Mouse (Mus musculus) thymus, postnatal 0 days (tissue): ENCODE measurements at regions not wholly inside any gene's neighbourhood (a gene's known extent, or its start where the extent isn't known, plus 50 kb on each side); places are given as distances from the start of the nearest gene placed in this dataset.

Experiments used
- DNase-seq: peaks from one replicate; pipeline ENCODE4 v3.0.0-alpha.2; 2015; ENCODE audit warnings: low spot score

DNA sequence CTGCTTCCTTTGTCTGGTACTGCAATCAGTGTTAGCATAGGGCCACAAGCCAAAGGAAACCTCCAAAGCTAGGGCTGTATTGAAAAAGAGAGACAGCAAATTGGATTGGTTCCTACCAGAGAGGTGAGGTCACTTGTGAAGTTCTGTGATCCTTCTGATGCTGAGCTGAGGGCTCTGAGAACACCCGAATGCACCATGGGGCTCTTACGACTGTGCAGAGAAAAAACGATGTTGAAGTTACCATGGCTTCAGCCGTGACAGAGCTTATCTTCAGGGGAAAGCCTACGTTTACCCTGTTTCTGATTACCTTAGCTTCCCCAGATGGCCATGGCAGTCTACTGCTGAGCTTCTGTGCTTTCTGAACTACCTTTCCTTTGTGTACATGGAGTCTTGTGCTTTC, 53.9 kb upstream of the Fmo9 start:
- DNase-seq = no peak

DNA sequence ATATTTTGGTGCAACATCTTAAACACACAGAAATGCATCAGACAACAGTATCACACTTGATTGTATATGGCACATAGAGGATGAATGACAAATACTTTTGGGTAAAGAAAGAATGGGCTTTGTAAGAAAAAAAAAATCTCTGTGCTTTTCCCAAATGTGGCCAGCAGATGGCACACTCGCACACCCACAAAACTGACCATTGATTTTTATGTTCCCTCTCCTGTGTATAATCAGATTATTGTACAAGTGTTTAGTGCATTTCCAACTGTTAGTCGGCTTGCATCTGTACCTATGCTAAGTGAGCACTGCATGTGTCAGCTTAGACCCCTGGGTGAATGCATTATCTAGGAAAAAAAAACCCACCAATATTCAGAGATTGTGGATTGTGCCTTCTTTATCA, 56.4 kb upstream of the Fmo9 start:
- peak; percentile 11 for DNase-seq

DNA sequence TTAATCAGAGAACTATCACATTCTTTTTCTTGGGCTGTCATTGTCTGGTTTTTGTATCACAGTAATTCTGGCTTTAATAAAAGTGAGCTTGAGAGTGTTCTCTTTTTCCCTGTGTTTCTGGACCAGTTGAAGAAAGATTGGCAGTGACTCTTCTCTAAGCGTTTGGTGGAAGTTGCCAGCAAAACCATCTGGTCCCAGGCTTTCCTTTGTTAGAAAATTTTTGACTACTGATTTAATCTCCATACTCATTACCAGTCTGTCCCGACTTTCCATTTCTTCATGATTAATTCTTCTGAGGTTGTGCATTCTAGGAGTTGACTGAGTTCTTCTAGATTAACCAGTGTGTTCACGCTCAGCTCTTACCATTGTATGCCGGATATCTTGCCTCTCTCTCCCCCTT, 68.6 kb upstream of the Fmo9 start:
- no peak for DNase-seq

DNA sequence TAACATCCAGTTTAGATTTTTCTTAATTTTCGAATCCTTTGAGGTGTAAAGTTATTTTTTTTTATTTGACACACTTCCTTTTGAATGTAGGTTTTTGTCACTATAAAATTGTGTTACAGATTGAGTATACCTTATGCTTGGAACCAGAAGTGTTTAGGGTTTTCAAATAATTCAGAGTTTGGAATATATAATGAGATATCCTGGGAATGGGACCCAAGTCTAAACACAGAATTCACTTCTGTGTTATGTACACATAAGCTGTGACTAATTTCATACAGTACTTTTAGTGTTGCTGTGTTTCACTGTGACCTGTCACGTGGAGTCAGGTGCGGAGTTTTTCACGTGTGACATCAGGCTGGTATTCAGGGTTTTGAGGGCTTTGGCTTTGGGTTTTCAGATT, 69.1 kb upstream of the Fmo9 start:
- no peak for DNase-seq

DNA sequence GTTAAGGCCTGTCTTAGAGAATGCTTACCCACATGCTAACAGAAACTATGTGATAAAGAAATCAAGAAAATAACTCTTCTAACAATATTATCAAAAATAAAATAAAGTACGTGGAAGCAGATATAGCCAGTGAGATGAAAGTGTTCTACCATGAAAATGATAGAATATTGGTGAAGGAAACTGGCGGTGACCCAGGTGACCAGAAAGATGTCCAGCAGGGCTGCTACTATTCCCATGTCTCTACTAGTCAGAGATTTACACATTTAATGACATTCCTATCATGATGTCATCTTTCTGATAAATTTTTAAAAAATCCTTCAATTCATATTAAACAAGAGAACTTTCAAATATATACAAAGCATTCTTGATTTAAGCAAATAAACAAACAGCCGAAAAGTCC, 69.8 kb upstream of the Fmo9 start:
- DNase-seq = no peak

DNA sequence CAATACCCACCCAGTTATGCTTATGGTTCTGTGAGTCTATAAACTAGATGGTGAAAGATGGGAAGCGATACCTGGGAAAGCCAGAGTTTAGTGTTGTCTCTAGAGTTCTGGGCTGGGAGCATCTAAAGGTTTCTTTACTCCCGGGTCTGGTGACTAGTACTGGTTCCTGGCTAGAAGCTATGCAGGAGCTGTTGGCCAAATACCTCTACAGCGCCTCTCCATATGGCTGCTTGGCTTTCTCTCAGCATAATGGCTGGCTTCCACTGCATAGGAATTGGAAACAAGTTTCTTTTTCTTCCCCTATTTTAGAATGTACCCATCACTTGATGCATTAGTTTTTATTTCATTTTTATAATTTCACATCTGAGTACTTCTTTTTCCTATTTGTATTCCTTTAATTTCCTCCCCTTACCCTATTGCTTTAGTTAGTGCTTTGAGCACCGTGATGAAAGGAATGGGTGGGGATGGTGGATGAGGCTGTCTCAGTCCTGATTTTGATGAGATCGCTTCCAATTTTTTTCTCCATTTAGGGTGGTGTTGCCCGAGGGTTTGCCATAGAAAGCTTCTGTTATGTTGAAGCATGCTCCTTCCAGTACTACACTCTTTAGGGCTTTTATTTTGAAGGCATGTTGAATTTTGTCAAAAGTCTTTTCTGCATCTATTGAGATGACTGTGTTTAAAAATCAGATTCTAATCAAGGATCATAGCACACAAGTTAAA, 71.5 kb upstream of the Fmo9 start:
- no peak for DNase-seq

DNA sequence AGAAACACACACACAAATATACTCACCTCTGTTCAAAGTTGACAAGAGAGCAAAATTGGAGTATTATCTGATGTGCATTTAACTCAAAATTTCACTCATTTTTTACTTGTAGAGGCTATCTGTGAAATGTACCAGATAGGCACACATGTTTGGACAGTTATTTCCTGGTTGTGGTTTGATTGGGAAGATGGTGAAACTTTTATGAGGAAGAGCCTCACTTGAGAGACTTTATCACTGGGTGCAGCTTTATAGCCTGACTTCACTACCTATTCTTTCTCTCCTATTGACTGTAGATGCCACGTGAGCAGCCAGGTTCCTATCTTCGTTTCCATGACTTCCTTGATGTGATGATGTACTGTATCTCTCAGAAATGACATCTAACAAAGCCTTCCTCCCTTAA, 77.3 kb upstream of the Fmo9 start:
- no peak for DNase-seq

DNA sequence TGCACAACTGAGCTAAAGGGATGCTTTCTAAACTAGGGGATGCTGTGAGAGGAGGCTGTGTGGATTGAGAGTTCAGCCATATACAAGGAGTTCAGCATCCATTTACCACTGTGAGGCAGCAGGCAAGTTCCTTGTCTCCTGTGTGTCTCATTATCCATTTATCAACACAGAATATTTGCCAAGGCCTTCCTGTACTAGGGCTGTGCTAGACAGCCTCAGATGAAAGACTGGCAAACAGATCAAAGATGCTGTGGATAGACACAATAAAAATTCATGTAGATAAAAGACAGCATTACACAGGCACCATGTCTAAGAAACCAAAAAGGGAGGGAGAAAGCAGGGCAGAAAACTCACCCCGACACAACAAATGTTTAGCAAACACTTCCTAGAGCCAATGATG, 91.5 kb upstream of the Fmo9 start:
- no peak for DNase-seq

DNA sequence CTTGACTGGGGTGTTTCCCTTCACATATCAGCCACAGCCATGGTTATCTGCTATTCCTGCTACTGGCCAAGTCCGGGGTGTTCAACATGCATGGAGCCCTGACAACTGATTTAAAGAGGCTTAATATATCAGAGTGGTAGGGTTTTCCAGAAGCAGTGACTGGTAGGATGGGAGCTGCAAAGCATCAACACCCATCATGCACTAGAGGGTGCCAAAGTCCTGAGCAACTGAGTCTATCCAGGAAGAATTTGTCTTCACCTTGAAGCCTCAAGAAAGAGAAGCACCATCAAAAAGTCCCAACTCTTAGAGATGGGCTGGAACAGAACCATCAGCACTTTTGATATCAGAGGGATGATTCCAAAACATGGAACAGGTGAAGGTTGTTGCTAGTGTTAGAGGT, 100.5 kb upstream of the Fmo9 start:
- DNase-seq = peak; percentile 21

DNA sequence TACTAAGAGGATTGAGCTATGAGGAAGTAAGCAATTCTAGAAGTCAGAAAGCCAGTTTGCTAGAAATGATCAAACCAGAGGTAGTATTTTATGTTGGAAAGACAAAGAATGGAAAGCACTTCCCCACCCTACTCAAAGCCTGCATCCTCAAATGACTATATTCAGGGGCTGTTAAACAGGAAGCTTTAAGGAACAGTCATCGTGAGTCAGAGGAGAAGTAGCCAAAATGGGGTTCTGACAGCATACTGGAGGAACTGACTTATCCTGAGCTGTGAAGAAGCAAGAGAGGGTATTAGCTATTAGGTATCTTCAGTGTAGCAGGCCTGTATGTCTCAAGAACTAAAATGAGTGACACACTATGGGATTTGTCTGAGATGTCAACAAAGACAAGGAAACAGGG, 106.3 kb upstream of the Fmo9 start:
- no peak for DNase-seq

DNA sequence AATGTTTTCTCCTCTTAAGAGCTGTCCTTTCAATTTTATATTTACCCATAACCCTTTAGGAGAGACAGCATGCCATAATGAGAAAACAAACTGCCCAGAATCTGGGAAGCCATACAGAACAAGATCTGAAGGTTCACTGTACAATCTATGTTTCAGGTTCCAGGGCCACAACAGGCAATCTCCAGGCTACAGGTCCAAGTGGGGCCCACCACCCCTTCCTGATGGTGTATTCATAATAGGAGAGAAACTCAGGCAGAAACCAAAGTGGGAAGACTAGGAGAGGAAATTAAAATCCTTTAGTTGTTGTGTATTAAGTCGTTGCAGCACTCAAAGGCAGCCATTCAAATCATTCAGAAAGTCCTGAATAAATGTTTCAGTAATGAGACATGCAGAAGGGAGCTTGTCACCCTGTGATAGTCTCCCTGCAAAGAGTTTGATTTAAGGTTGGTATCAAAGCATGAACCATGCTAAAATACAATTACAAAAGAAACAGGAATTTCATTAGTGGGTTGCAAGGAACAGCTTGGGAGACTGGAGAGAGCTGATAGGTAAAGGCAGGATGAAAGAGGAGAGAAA, 107.3 kb upstream of the Fmo9 start:
- DNase-seq = no peak

DNA sequence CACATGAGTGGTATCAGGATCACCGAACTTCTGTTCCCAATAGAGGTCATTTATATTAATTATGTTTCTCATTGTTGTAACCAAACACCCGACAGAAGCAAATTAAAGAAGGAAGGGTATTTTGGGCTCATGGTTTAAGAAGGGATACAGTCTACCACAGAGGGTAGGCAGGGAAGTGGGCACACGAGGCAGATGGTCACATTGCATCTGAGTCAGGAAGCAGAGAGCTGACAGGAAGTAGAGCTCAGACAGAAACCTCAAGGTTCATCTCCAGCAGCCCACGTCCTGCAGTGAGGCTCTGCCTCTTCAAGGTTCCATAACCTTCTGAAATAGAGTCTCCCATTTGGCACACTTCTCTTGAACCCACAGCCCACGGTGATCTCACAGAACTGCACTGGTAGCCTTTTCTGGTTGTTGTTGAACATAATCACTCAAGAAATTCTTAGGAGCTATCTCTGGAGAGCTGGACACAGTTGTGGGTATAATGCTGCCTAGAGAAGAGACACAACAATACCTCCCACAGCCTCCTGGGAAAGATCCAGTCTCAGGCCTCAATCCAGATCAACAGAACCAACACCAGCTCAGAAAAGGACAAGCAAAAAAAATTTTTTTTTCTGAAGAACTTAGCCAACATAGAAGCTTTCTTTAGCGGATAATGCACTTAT, 111.5 kb upstream of the Fmo9 start:
- peak; percentile 10 for DNase-seq

DNA sequence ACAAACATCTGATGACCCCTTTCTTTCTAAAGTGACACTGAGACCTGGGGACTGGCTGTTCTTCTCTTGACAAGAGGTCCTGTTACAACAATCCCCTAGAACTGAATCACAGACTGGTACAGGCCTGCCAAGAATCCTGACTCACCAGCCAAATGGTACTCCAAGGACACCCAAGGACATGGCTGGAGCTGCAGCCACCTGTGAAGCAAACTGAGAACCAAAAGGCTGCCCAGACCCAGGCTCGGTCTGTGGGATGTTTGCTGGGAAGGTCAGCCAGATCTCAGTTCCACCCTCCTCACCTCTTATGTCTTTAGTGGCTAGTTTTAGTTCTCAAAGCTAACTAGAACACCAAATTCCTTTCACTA, 112.1 kb upstream of the Fmo9 start:
- no peak for DNase-seq

DNA sequence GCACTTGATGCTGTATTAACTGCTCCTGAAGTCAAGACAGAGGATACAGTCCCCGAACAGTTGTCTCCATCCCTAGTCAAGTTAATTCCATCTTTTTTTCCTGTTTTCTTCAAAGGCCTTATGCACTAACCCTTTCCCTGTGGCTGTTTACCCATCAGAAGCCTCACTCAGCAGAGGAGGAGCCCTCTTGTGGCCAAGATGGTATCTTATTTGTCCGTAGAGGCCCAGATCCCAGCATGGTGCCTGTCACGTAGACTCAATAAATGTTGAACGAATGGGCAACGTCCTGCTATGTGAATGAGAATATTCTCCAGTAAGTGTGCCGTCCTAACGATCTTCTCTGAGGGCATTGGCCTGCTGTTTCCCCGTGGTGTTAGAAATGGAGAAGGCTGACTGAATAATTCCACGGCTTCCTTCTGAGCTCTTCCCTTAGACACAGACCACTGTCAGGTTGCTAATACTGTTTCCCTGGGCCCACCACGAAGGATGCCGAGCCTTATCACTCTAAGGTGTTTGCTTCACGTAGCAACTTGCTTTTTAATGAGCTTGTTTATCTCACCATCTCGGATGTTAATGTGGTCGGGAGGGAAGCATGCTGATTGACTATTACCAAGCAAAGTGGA, 113.1 kb upstream of the Fmo9 start:
- DNase-seq = no peak

DNA sequence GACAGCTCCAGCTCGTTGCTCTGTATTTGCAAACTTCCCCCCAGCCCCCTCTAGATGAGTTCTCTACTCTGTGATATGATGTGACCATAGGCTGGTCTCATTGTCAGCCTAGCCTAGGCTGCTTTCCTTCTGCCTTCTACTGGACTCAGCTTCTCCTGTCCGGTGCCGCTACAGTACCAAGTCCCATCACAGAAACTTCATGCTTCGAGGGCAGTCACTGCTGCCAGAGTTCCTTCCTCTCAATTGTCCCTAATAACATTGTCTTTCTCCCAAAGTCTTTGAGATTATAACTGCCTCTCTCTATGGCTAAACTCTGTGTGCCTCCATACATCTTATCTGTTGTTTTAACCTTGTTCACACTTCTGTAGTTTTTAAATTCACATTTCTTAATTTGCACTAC, 114.0 kb upstream of the Fmo9 start:
- DNase-seq = no peak

DNA sequence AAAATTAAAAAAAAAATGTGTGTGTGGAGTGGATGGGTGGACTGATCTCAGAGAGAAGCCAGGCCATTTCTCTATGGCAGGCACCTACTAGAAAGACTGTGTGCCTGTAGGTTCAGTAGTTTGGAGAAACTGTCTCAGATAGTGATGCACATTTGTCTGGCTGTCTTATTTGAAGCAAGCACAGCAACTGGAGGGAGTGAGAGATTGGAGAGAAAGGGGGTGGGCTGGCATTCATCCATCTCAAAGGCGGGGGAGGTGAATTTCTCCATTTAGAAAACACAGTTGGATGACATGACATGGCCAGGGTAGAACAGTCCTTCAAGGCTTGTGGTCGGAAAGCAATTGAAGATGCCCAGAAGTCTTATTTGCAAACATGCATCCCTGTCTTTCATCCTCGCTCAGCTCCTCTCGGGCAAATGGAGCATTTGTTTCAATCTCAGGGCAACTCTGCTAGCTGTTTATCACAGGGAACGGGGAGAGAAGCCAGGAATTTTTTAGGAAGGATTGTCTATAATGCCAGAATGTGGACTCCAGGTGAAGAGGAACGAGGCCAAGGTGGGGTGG, 114.8 kb upstream of the Fmo9 start:
- no peak for DNase-seq

DNA sequence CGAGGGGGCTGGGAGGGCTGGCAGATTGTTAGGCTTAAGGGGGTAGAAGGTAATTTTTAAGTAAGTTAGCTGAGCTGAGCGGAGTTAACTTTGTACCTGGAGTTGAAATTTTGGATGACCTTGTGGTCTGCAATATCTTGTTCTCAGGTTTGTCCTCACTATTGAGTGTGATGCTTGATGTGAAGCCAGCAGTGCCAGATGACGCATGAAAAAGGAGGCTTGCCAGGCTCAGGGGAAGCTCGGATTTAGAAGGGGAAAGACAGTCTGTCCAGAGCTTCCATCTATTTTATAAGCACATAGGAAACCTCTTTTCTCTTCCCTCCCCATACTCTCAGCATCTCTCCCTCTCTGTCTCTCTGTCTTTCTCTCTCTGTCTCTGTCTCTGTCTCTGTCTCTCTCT, 115.3 kb upstream of the Fmo9 start:
- no peak for DNase-seq

DNA sequence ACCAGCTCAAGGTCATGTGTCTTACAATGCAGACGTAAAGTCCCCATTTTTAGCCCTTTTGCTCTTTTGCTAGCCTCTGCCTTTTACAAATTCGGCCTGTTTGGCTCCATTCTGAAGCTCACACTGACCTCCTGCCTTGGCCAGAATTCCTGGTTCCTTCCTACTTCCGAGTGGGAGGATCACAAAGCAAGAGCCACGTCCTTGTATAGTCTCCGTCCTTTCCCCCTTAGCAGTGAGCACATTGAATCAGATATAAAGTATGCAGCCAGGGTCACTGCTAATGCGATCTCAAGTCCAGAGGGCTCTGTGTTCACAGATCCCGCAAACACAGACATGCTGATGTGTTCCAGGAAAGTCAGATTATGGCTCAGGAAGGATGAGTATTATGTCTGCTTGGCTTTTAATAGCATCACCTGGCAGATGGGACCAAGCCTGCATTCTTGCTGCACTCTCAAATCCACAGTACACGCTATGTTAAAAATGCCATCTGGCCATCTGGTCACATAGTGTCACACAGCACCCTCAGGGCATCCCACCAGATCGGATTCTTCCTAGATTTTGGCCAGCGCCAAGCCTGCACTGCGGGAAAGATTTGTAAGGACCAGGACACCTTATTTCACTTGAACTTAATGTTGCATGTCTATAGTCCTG, 119.4 kb upstream of the Fmo9 start:
- no peak for DNase-seq

DNA sequence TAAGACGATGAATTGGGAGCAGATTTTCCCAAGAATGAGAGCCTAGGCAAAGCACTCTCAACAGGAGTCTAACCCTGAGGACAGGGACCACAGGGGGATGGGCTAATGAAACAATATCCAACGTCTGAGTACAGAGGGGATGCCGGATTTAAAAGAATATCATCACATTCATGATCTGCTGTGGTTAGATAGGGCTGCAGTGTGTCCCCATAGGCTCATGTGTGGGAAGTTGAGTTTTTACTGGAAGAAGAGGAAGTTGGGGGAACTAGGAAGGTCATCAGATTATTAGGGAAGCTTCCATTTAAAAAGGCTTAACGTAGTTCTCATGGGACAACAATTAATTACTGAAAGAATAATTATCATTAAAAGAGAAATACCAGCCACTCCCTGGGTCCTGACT, 120.3 kb upstream of the Fmo9 start:
- no peak for DNase-seq

DNA sequence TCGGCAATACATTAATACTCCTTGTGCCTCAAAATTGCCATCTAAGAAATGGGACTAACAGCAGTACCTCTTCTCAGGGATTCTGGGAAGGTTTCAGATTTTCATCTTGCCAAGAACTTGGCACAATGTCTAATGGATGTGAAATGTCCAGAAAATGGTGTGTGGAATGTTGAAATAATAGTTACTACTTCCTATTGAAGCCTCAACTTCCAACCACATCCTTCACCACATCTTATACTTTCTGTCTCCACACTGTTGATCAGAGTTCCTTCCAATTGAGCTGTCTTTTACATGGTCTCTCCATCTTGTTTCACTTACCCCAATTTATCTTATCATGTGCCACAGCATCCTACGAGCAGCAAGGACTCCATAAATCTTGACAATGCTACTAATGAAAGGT, 122.3 kb upstream of the Fmo9 start:
- no peak for DNase-seq

DNA sequence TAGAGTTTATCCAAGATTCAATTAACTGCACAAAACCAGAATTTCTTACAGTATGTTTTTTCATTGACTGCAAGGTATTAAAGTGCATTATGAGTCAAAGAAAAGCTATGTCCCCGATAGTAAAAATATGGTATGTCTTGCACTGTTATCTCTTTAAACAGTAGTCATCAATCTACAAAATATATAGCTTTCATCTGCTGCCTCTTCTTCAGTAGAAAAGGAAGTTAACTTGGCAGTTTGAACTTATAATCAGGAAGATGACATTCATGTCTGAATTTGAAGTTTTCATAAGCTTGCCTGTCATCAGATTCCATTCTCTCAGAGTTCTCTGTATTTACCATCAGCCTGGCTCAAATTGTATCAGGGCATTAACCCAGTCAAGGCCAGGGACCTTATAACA, 122.7 kb upstream of the Fmo9 start:
- no peak for DNase-seq
